Mouse (Mus musculus) hindbrain, embryonic 11.5 days (tissue): ENCODE data around the gene Stk11ip. TPM values are rescaled to one million over a fixed set of nuclear protein-coding genes. Genes with fewer than 3 reads are reported as not detected.

Experiments
- ATAC-seq: fragments of 200-750 bp; cut with Nextera tagmentation; 2 replicates; pipeline ENCODE4 v1.8.0; 2017; ENCODE audit warnings: mild to moderate bottlenecking, moderate TSS enrichment, moderate library complexity; ENCODE audit not compliant: low FRiP score
- DNase-seq: peaks from one replicate; pipeline ENCODE4 v3.0.0-alpha.2; 2015; ENCODE audit warnings: low spot score
- H3K27ac ChIP-seq: fragments of 300-500 bp; sonication (generic); 2 replicates; pipeline ENCODE4 v1.5.1; 2014; ENCODE audit warnings: mild to moderate bottlenecking, low read depth, low read length
- H3K27me3 ChIP-seq: fragments of 300-500 bp; sonication (generic); 2 replicates; pipeline ENCODE4 v1.6.1; 2014; ENCODE audit warnings: mild to moderate bottlenecking, low read length, moderate library complexity, mixed read lengths; ENCODE audit not compliant: control insufficient read depth, insufficient read depth
- H3K36me3 ChIP-seq: fragments of 300-500 bp; sonication (generic); 2 replicates; pipeline ENCODE4 v1.6.1; 2014; ENCODE audit warnings: mild to moderate bottlenecking, low read length, moderate library complexity, mixed read lengths; ENCODE audit not compliant: control insufficient read depth, insufficient read depth
- H3K4me1 ChIP-seq: fragments of 300-500 bp; sonication (generic); replicated peaks from 2 replicates; pipeline ENCODE4 v1.6.1; 2014; ENCODE audit warnings: low read length, mixed read lengths; ENCODE audit not compliant: control insufficient read depth, insufficient read depth
- H3K4me2 ChIP-seq: fragments of 300-500 bp; sonication (generic); replicated peaks from 2 replicates; pipeline ENCODE4 v1.6.1; 2014; ENCODE audit warnings: mild to moderate bottlenecking, low read depth, low read length
- H3K4me3 ChIP-seq: fragments of 300-500 bp; sonication (generic); 2 replicates; pipeline ENCODE4 v1.5.1; 2014; ENCODE audit warnings: low read depth, low read length
- H3K9ac ChIP-seq: fragments of 300-500 bp; sonication (generic); 2 replicates; pipeline ENCODE4 v1.6.1; 2014; ENCODE audit warnings: low read depth, low read length
- H3K9me3 ChIP-seq: fragments of 300-500 bp; sonication (generic); 2 replicates; pipeline ENCODE4 v1.6.1; 2016; ENCODE audit warnings: low read length; ENCODE audit not compliant: control insufficient read depth
- WGBS: fragments of 180-500 bp; shearing (Covaris S2); extraction: QIAGEN DNeasy Blood & Tissue Kit; methylation state at CpG from one replicate; pipeline ENCODE4 v1.1.7; 2014; 5-methylcytosine and 5-hydroxymethylcytosine counted together
- polyA plus RNA-seq: library from polyadenylated mRNA; unstranded; fragments of >200 nt; fragmentation: Nextera tagmentation; extraction: Ambion mirVana; gene quantifications from 2 replicates; pipeline ENCODE4 v1.2.1, GENCODE M21; 2014

Gene Stk11ip
- polyA plus RNA-seq, 1 experiment from 2014 or later: 11.8 TPM

GRCm38 (mm10) chr1:75564916-75565315, 43.6 kb downstream of the Stk11ip start:
- Histone ChIP-seq H3K4me3 (no peak overlapping the region), H3K27ac (no peak overlapping the region), H3K9me3 (no peaks in the 10 kb centered on the region), H3K4me1 (no peaks in the 10 kb centered on the region), H3K27me3 (no peaks in the 10 kb centered on the region), H3K9ac (no peak overlapping the region), H3K4me2 (no peak overlapping the region), H3K36me3 (no peaks in the 10 kb centered on the region)
- WGBS: 70% methylated on average over 5 of the region's 5 CpGs
- no peak for ATAC-seq
- DNase-seq: no peak

DNA sequence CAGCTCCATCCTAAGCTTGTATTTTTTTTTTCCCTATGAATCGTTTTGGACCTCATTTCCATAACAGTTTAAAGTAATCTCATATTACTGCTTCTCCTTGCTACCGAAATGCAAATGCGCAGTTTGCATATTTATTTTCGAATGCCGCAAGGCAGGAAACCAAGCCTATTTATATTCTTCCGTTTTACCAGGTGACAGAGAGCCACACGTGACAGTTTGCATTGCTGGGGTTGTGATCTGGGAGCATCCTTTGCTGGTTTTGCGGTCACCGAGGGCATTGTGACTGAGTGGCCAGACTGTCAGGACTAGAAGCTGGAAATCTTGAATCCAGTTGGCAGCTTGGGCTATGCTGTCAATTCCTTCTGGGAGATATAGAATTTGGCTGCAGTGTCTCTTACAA, 44.3 kb downstream of the Stk11ip start:
- no peak for DNase-seq
- H3K36me3 ChIP-seq: no peaks in the 10 kb centered on the region
- H3K4me3 ChIP-seq: no peak overlapping the region
- H3K4me2 ChIP-seq: no peak overlapping the region
- no peak overlapping the region for H3K9ac ChIP-seq
- no peaks in the 10 kb centered on the region for H3K27me3 ChIP-seq
- no peak overlapping the region for H3K27ac ChIP-seq
- ATAC-seq: no peak
- no peaks in the 10 kb centered on the region for H3K9me3 ChIP-seq
- 77% methylated on average over 9 of the region's 9 CpGs for WGBS
- no peaks in the 10 kb centered on the region for H3K4me1 ChIP-seq

GRCm38 (mm10) chr1:75570403-75570802, 49.1 kb downstream of the Stk11ip start:
- H3K4me2 ChIP-seq: no peak overlapping the region
- no peak overlapping the region for H3K4me3 ChIP-seq
- no peak for DNase-seq
- WGBS: 73% methylated on average over 6 of the region's 6 CpGs
- no peaks in the 10 kb centered on the region for H3K27me3 ChIP-seq
- H3K27ac ChIP-seq: no peak overlapping the region
- no peak for ATAC-seq
- H3K4me1 ChIP-seq: no peaks in the 10 kb centered on the region
- no peaks in the 10 kb centered on the region for H3K9me3 ChIP-seq
- no peaks in the 10 kb centered on the region for H3K36me3 ChIP-seq
- H3K9ac ChIP-seq: no peak overlapping the region

GRCm38 (mm10) chr1:75572776-75573175, 51.4 kb downstream of the Stk11ip start:
- ATAC-seq (no peak), DNase-seq (no peak)
- Histone ChIP-seq H3K4me1 (no peaks in the 10 kb centered on the region), H3K9me3 (no peaks in the 10 kb centered on the region), H3K36me3 (no peaks in the 10 kb centered on the region), H3K9ac (no peak overlapping the region), H3K4me3 (no peak overlapping the region), H3K27ac (no peak overlapping the region), H3K27me3 (no peaks in the 10 kb centered on the region), H3K4me2 (no peak overlapping the region)
- 81% methylated on average over 6 of the region's 6 CpGs for WGBS

DNA sequence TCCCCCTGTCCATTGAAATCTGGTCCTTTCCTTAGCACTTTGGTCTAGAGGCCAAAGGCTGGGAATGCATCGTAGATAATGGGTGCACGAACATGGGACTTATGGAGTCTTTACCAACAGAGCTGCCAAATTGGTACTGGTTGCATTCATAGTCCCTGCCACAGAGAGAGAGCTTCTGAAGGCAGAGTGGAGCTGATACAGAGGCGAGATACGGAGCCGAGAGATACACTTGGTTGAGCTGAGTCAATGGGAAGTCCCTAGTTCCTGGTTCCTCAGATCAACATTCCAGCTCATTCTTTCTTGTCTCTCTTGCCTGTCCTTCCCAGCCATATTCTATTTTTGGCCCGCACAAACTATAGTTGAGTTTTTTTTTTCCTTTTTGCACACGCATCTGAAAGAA, 52.4 kb downstream of the Stk11ip start:
- H3K4me2 ChIP-seq: no peak overlapping the region
- H3K4me1 ChIP-seq: no peaks in the 10 kb centered on the region
- no peak overlapping the region for H3K27ac ChIP-seq
- no peaks in the 10 kb centered on the region for H3K9me3 ChIP-seq
- H3K9ac ChIP-seq: no peak overlapping the region
- DNase-seq (no peak), ATAC-seq (no peak)
- WGBS: 87% methylated on average over 7 of the region's 7 CpGs
- H3K27me3 ChIP-seq: no peaks in the 10 kb centered on the region
- H3K4me3 ChIP-seq: no peak overlapping the region
- no peaks in the 10 kb centered on the region for H3K36me3 ChIP-seq

DNA sequence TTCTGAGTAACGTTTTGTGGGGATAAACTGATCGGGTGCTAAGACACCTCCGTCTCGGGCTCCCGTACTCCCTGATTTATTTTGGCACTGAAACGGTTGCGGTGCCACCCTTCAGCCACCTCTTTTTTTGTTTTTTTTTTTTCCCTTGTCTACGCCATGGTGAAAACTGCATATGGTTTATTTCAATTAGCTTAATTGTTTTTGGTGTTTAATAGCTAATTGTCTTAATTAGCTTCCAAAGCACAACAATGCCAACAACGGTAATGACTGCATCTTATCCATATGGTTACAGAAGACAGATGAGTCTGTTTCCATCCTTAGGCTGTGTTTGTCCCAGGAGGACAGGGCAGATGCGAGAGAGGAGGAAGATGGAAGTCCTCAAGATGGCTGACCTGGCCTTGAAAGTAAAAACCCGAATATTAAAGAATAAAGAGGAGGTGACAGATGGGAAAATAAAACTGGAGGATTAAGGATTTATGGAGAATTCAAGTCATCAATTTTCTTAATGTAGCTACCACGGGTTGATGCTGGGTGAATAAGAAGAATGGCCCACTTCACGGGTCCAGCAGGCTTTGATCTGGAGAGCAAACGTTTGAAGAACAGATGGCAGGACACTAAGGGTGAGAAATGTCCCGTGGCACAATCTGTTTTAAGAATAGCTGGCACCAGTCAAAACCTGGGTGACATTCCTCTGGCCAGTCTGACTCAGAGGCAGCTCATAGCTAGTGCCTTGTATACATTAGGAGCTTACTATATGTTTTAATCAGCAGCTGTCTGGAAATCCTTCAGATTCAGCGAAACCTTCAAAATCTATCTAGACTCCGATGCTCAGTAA, 53.4 kb downstream of the Stk11ip start:
- Histone ChIP-seq H3K9ac (no peak overlapping the region), H3K36me3 (no peaks in the 10 kb centered on the region), H3K4me2 (no peak overlapping the region), H3K27ac (no peak overlapping the region), H3K27me3 (no peaks in the 10 kb centered on the region), H3K9me3 (no peaks in the 10 kb centered on the region), H3K4me3 (no peak overlapping the region), H3K4me1 (no peaks in the 10 kb centered on the region)
- DNase-seq: no peak
- ATAC-seq: no peak
- WGBS: 78% methylated on average over 17 of the region's 17 CpGs

GRCm38 (mm10) chr1:75581936-75582624, 60.8 kb downstream of the Stk11ip start:
- H3K27me3 ChIP-seq: no peaks in the 10 kb centered on the region
- H3K9ac ChIP-seq: no peak overlapping the region
- no peaks in the 10 kb centered on the region for H3K4me1 ChIP-seq
- no peak for DNase-seq
- peak overlapping the region; percentile 12; the same call in 1 of the 2 replicates for H3K27ac ChIP-seq
- H3K4me3 ChIP-seq: no peak overlapping the region
- H3K4me2 ChIP-seq: no peak overlapping the region
- no peaks in the 10 kb centered on the region for H3K36me3 ChIP-seq
- WGBS: 32% methylated on average over 7 of the region's 7 CpGs
- no peaks in the 10 kb centered on the region for H3K9me3 ChIP-seq
- ATAC-seq: no peak

GRCm38 (mm10) chr1:75582625-75582956, 61.3 kb downstream of the Stk11ip start:
- Histone ChIP-seq H3K27ac (peak overlapping the region; percentile 12; the same call in 1 of the 2 replicates), H3K4me1 (no peaks in the 10 kb centered on the region), H3K4me3 (no peak overlapping the region), H3K27me3 (no peaks in the 10 kb centered on the region), H3K36me3 (no peaks in the 10 kb centered on the region), H3K9me3 (no peaks in the 10 kb centered on the region), H3K9ac (no peak overlapping the region), H3K4me2 (no peak overlapping the region)
- ATAC-seq: no peak
- 72% methylated on average over 5 of the region's 5 CpGs for WGBS
- DNase-seq: no peak

GRCm38 (mm10) chr1:75583034-75583433, 61.7 kb downstream of the Stk11ip start:
- Histone ChIP-seq H3K27me3 (no peaks in the 10 kb centered on the region), H3K4me1 (no peaks in the 10 kb centered on the region), H3K9ac (no peak overlapping the region), H3K4me3 (no peak overlapping the region), H3K4me2 (no peak overlapping the region), H3K9me3 (no peaks in the 10 kb centered on the region), H3K36me3 (no peaks in the 10 kb centered on the region), H3K27ac (no peak overlapping the region)
- DNase-seq (no peak), ATAC-seq (no peak)
- 78% methylated on average over 10 of the region's 10 CpGs for WGBS
